Mouse (Mus musculus) gastrocnemius, adult 2 months (tissue): ENCODE data around the gene Ptk7. TPM values are rescaled to one million over a fixed set of nuclear protein-coding genes. Genes with fewer than 3 reads are reported as not detected.
A peak's percentile ranks its signal among the peaks of the same experiment; 100 is the strongest.
"Not testable (repeated sequence)": the region's sequence is repeated elsewhere in the genome, so short reads cannot be mapped to it uniquely, and the experiment has no call there.

Experiments
- DNase-seq: peaks from one replicate; pipeline ENCODE4 v3.0.0; 2022
- H3K27ac ChIP-seq: fragments of 200-600 bp; 2 replicates; pipeline ENCODE4 v1.8.1; 2022; ENCODE audit warnings: mild to moderate bottlenecking
- H3K4me3 ChIP-seq: fragments of 200-600 bp; 2 replicates; pipeline ENCODE4 v1.8.1; 2022; ENCODE audit warnings: mild to moderate bottlenecking, moderate library complexity
- CTCF ChIP-seq: fragments of 200-600 bp; IDR thresholded peaks from 2 replicates; pipeline ENCODE4 v1.8.1; 2022; ENCODE audit warnings: antibody characterized with exemption, mild to moderate bottlenecking, moderate library complexity
- intact Hi-C: fragments of 180-260 bp; cut with DNase I; formaldehyde crosslinking; loops from one replicate; pipeline ENCODE4 v1.15.1; 2025
- total RNA-seq, 2 experiments: library from RNA; stranded (reverse); gene quantifications; 2 replicates each; pipeline ENCODE4 v1.2.3; 2021

Ptk7 gene
- total RNA-seq, 2 experiments from 2014 or later = 0.28 to 0.78 TPM

GRCm38 (mm10) chr17:46558151-46558550 lies 71.2 kb downstream of the Ptk7 start:
- Histone ChIP-seq H3K4me3 (no peak overlapping the region), H3K27ac (no peak overlapping the region)
- intact Hi-C loops = loop anchor here (10.0 kb wide), 1 partner anchor 147 kb away; the partner anchor contains the start of gene Ppp2r5d
- DNase-seq = no peak
- TF ChIP-seq CTCF = no peak

GRCm38 (mm10) chr17:46557321-46557720 lies 72.0 kb downstream of the Ptk7 start:
- peak overlapping the region; percentile 98 for H3K27ac ChIP-seq
- not testable (repeated sequence) for DNase-seq, H3K4me3 ChIP-seq
- intact Hi-C loops = loop anchor here (10.0 kb wide), 1 partner anchor 147 kb away; the partner anchor contains the start of gene Ppp2r5d

- peak; percentile 38 for DNase-seq
- intact Hi-C loops = loop anchor here (10.0 kb wide), 1 partner anchor 148 kb away; the partner anchor contains the start of gene Ppp2r5d
- TF ChIP-seq CTCF = no peak
Measured at GRCm38 (mm10) chr17:46556584-46556945, 72.7 kb downstream of the Ptk7 start.

GRCm38 (mm10) chr17:46555673-46556583 lies 73.4 kb downstream of the Ptk7 start, which contains the start of gene Srf:
Gene Srf (minus strand): TSS chr17:46556175.
- Histone ChIP-seq H3K4me3 (peak within 1 kb of the TSS; percentile 98), H3K27ac (peak within 1 kb of the TSS; percentile 98)
- peak; percentile 97 for DNase-seq
- peak; percentile 72 for TF ChIP-seq CTCF
- intact Hi-C loops = loop anchor here (10.0 kb wide), 1 partner anchor 149 kb away; the partner anchor contains the start of gene Ppp2r5d

More at GRCm38 (mm10) chr17:46556584-46556945, 72.7 kb downstream of the Ptk7 start:
- peak overlapping the region; percentile 98 for H3K27ac ChIP-seq
- peak overlapping the region; percentile 98 for H3K4me3 ChIP-seq

GRCm38 (mm10) chr17:46554977-46555672 lies 74.2 kb downstream of the Ptk7 start:
- DNase-seq = no peak
- peak overlapping the region; percentile 98 for H3K27ac ChIP-seq
- H3K4me3 ChIP-seq = peak overlapping the region; percentile 98
- TF ChIP-seq CTCF = no peak
- intact Hi-C loops = loop anchor here (5.0 to 10.0 kb wide), 2 partner anchors 92 to 150 kb away; partner anchors contain the start of genes Klc4, Mrpl2 and Ppp2r5d

GRCm38 (mm10) chr17:46554646-46554976 lies 74.7 kb downstream of the Ptk7 start:
- no peak for TF ChIP-seq CTCF
- Histone ChIP-seq H3K27ac (peak overlapping the region; percentile 98), H3K4me3 (peak overlapping the region; percentile 98)
- intact Hi-C loops = loop anchor here (5.0 to 10.0 kb wide), 2 partner anchors 93 to 150 kb away; partner anchors contain the start of genes Klc4, Mrpl2 and Ppp2r5d
- DNase-seq = peak; percentile 47

- DNase-seq = no peak
- Histone ChIP-seq H3K4me3 (peak overlapping the region; percentile 98), H3K27ac (peak overlapping the region; percentile 98)
- intact Hi-C loops = loop anchor here (5.0 to 10.0 kb wide), 2 partner anchors 93 to 151 kb away; partner anchors contain the start of genes Klc4, Mrpl2 and Ppp2r5d
- no peak for TF ChIP-seq CTCF
Measured at GRCm38 (mm10) chr17:46553926-46554325, 75.4 kb downstream of the Ptk7 start.

GRCm38 (mm10) chr17:46553469-46553868 lies 75.8 kb downstream of the Ptk7 start:
- DNase-seq = peak; percentile 38
- Histone ChIP-seq H3K27ac (peak overlapping the region; percentile 98), H3K4me3 (peak overlapping the region; percentile 98)
- TF ChIP-seq CTCF = no peak
- intact Hi-C loops = loop anchor here (5.0 to 10.0 kb wide), 2 partner anchors 94 to 151 kb away; partner anchors contain the start of genes Klc4, Mrpl2 and Ppp2r5d

- TF ChIP-seq CTCF = no peak
- H3K27ac ChIP-seq = peak overlapping the region; percentile 98
- intact Hi-C loops = loop anchor here (5.0 to 10.0 kb wide), 2 partner anchors 94 to 152 kb away; partner anchors contain the start of genes Klc4, Mrpl2 and Ppp2r5d
- peak overlapping the region; percentile 98 for H3K4me3 ChIP-seq
- peak; percentile 97 for DNase-seq
Measured at GRCm38 (mm10) chr17:46552841-46553423, 76.4 kb downstream of the Ptk7 start.

GRCm38 (mm10) chr17:46552151-46552550 lies 77.2 kb downstream of the Ptk7 start:
- TF ChIP-seq CTCF = no peak
- no peak for DNase-seq
- intact Hi-C loops = loop anchor here (5.0 to 10.0 kb wide), 2 partner anchors 95 to 153 kb away; partner anchors contain the start of genes Klc4, Mrpl2 and Ppp2r5d
- peak overlapping the region; percentile 98 for H3K27ac ChIP-seq
- H3K4me3 ChIP-seq = peak overlapping the region; percentile 54

GRCm38 (mm10) chr17:46551369-46551768 lies 77.9 kb downstream of the Ptk7 start:
- intact Hi-C loops = loop anchor here (5.0 to 10.0 kb wide), 2 partner anchors 96 to 153 kb away; partner anchors contain the start of genes Klc4, Mrpl2 and Ppp2r5d

More at GRCm38 (mm10) chr17:46551369-46551768, 77.9 kb downstream of the Ptk7 start:
- TF ChIP-seq CTCF = no peak
- H3K4me3 ChIP-seq = no peak overlapping the region
- DNase-seq = peak; percentile 58
- H3K27ac ChIP-seq = peak overlapping the region; percentile 98
